Mouse (Mus musculus): ENCODE data around the gene Gmnn. TPM values are rescaled to one million over a fixed set of nuclear protein-coding genes. Genes with fewer than 3 reads are reported as not detected.
A peak's percentile ranks its signal among the peaks of the same experiment; 100 is the strongest.

The Gmnn gene
- polyA plus RNA-seq, 1 experiment from 2014 or later: 23.2 TPM

DNA sequence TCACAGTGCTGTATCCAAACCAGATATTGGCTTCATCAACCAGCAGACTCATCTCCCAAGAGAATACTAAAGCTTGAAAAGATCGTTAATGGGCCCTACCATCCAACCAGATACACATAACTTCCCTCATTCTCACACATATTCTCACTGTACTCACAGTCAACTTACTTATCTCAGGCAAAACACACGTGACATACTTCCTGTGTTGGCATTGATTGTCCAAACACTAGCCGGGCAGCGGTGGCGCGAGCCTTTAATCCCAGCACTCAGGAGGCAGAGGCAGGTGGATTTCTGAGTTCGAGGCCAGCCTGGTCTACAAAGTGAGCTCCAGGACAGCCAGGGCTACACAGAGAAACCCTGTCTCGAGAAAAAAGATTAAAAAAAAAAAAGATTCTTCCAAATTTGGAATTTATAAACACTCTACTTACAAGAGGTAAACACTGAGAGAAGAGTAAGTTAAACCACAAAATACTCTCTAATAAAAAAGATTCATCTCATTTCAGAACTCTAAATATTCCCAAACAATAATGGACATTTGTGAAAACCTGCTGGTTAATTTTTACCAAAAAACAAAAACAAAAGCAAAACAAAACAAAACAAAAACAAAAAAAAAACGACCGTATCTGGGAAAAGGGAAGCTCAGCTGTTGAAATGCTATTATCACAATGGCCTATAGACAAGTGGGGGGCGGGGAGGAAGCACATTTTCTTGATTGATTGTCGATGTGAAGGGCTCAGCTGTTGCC is 3.7 kb downstream of the Gmnn start:
- no peaks in the 10 kb centered on the region for H3K9me3 ChIP-seq
- H3K27ac ChIP-seq (replicated peaks): no peak overlapping the region
- WGBS: 79% methylated on average over 12 of the region's 12 CpGs
- H3K36me3 ChIP-seq: no peaks in the 10 kb centered on the region
- no peaks in the 10 kb centered on the region for H3K27me3 ChIP-seq
- H3K4me1 ChIP-seq (replicated peaks): peaks cover 5% of the 10 kb centered on the region; the same call in 1 of the 2 replicates
- H3K9ac ChIP-seq: no peak overlapping the region
- no peak overlapping the region for H3K4me3 ChIP-seq
- H3K4me2 ChIP-seq: no peak overlapping the region
- no peak for ATAC-seq (ENCODE audit: low FRiP score, low read depth)

DNA sequence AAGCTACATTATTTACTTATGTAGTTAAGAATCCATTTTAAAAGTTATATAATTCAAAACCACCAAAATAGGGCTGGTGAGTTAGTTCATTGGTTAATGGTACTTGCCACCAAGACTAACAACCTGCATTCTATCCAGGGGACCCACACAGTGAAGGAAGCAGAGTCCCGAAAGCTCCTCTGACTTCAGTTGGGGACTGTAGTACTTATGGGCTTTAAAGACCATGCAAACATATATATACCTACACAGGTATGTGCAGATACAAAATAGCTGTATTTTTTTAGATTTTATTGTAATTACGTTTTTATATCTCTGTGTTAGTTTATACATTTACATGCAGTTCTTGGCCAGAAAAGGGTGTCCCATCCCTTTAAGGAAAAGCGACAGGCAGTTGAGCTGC is 5.0 kb downstream of the Gmnn start:
- Histone ChIP-seq H3K27me3 (no peaks in the 10 kb centered on the region), H3K4me3 (no peak overlapping the region), H3K4me1 (replicated peaks) (peaks cover 5% of the 10 kb centered on the region; the same call in 1 of the 2 replicates), H3K4me2 (no peak overlapping the region), H3K27ac (replicated peaks) (no peak overlapping the region), H3K9ac (no peak overlapping the region), H3K9me3 (no peaks in the 10 kb centered on the region), H3K36me3 (no peaks in the 10 kb centered on the region)
- WGBS: 96% methylated on average over 3 of the region's 3 CpGs
- no peak for ATAC-seq (ENCODE audit: low FRiP score, low read depth)

GRCm38 (mm10) chr13:24751396-24751795 is 10.3 kb downstream of the Gmnn start:
- Histone ChIP-seq H3K36me3 (no peaks in the 10 kb centered on the region), H3K9ac (no peak overlapping the region), H3K4me1 (replicated peaks) (no peaks in the 10 kb centered on the region), H3K27me3 (no peaks in the 10 kb centered on the region), H3K4me2 (no peak overlapping the region), H3K27ac (replicated peaks) (no peak overlapping the region), H3K9me3 (no peaks in the 10 kb centered on the region), H3K4me3 (no peak overlapping the region)
- ATAC-seq (ENCODE audit: low FRiP score, low read depth): no peak
- WGBS: 92% methylated on average over 8 of the region's 8 CpGs

GRCm38 (mm10) chr13:24750807-24751206 is 10.9 kb downstream of the Gmnn start:
- Histone ChIP-seq H3K9ac (no peak overlapping the region), H3K4me1 (replicated peaks) (no peaks in the 10 kb centered on the region)
- 90% methylated on average over 8 of the region's 8 CpGs for WGBS

GRCm38 (mm10) chr13:24747823-24748222 is 13.9 kb downstream of the Gmnn start:
- Histone ChIP-seq H3K27me3 (no peaks in the 10 kb centered on the region), H3K36me3 (no peaks in the 10 kb centered on the region), H3K4me3 (no peak overlapping the region), H3K4me2 (no peak overlapping the region), H3K9ac (no peak overlapping the region), H3K9me3 (no peaks in the 10 kb centered on the region), H3K4me1 (replicated peaks) (no peaks in the 10 kb centered on the region), H3K27ac (replicated peaks) (no peak overlapping the region)
- ATAC-seq (ENCODE audit: low FRiP score, low read depth): no peak
- 85% methylated on average over 3 of the region's 3 CpGs for WGBS

More at GRCm38 (mm10) chr13:24750807-24751206, 10.9 kb downstream of the Gmnn start:
- Histone ChIP-seq H3K27ac (replicated peaks) (no peak overlapping the region), H3K4me3 (no peak overlapping the region), H3K27me3 (no peaks in the 10 kb centered on the region), H3K36me3 (no peaks in the 10 kb centered on the region), H3K9me3 (no peaks in the 10 kb centered on the region), H3K4me2 (no peak overlapping the region)
- no peak for ATAC-seq (ENCODE audit: low FRiP score, low read depth)

DNA sequence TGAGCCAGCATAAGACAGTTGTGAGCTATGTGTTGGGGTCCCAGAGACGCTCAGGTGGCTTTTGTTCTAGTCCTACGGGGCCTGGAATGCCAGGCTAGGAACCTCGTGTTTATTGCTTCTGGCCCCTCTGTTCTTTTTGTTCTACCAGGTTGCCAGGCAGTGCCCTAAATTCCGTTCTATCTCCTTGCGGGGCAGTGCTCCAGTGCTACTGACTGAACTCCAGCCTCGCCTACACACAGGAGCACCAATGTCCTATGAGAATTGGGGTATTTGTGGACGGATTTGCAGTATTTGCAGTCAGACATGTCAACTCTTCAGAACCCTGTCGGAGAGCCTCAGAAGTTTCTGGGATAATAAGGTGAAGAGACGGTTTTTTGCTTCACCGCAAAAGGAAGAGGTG is 20.7 kb downstream of the Gmnn start, which contains the start of gene Armh2:
TSS of gene Armh2 (plus strand) at position 205 of the 400 bp plus-strand sequence.
- Histone ChIP-seq H3K9me3 (no peaks in the 10 kb centered on the region), H3K27me3 (no peaks in the 10 kb centered on the region), H3K36me3 (no peaks in the 10 kb centered on the region), H3K4me2 (no peak within 1 kb of the TSS), H3K4me1 (replicated peaks) (no peaks in the 10 kb centered on the region), H3K4me3 (no peak within 1 kb of the TSS), H3K27ac (replicated peaks) (no peak within 1 kb of the TSS), H3K9ac (no peak within 1 kb of the TSS)
- ATAC-seq (ENCODE audit: low FRiP score, low read depth): no peak
- 90% methylated on average over 10 of the region's 10 CpGs for whole genome bisulfite sequencing

GRCm38 (mm10) chr13:24735608-24736131 is 26.1 kb downstream of the Gmnn start:
- no peak for ATAC-seq (ENCODE audit: low FRiP score, low read depth)
- no peak overlapping the region for H3K9ac ChIP-seq
- 0 out of 2 replicates have a peak, but pooled peaks cover 5% of the 10 kb centered on the region for H3K36me3 ChIP-seq
- H3K27me3 ChIP-seq: no peaks in the 10 kb centered on the region
- no peak overlapping the region for H3K27ac ChIP-seq (replicated peaks)
- no peak overlapping the region for H3K4me3 ChIP-seq
- H3K4me2 ChIP-seq: no peak overlapping the region
- WGBS: 84% methylated on average over 6 of the region's 6 CpGs
- no peaks in the 10 kb centered on the region for H3K9me3 ChIP-seq
- H3K4me1 ChIP-seq (replicated peaks): no peaks in the 10 kb centered on the region

- Histone ChIP-seq H3K27me3 (no peaks in the 10 kb centered on the region), H3K27ac (replicated peaks) (no peak overlapping the region), H3K9me3 (no peaks in the 10 kb centered on the region), H3K4me3 (no peak overlapping the region), H3K4me1 (replicated peaks) (no peaks in the 10 kb centered on the region), H3K9ac (no peak overlapping the region), H3K36me3 (0 out of 2 replicates have a peak, but pooled peaks cover 5% of the 10 kb centered on the region), H3K4me2 (no peak overlapping the region)
- ATAC-seq (ENCODE audit: low FRiP score, low read depth): no peak
- WGBS: 78% methylated on average over 5 of the region's 5 CpGs
These were observed 27.2 kb downstream of the Gmnn start for GRCm38 (mm10) chr13:24734502-24734901.

- no peaks in the 10 kb centered on the region for H3K9me3 ChIP-seq
- H3K27ac ChIP-seq (replicated peaks): no peak overlapping the region
- H3K4me2 ChIP-seq: no peak overlapping the region
- no peak overlapping the region for H3K9ac ChIP-seq
- H3K4me3 ChIP-seq: no peak overlapping the region
- no peaks in the 10 kb centered on the region for H3K27me3 ChIP-seq
- ATAC-seq (ENCODE audit: low FRiP score, low read depth): no peak
- H3K36me3 ChIP-seq: peaks cover 15% of the 10 kb centered on the region
- 93% methylated on average over 5 of the region's 5 CpGs for WGBS
- H3K4me1 ChIP-seq (replicated peaks): no peaks in the 10 kb centered on the region
These were observed 32.6 kb downstream of the Gmnn start for GRCm38 (mm10) chr13:24729128-24729527.

DNA sequence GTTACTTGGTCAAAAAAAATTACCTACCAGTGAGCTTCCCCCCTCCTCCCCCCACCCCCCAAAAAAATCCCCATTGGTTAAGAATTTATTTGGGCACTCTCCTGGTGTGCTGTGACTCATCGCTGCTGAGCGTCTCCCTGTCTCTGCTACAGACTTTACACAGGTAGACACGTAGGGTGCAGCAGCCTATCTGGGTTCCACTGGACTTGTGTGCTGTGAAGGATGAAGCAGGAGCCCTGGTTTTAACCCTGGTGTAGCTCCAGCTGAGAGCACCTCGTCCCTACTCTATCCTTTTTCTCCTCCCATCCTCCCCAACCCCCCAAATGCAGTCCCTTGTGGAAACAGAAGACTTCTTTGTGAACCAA is 37.3 kb downstream of the Gmnn start:
- H3K27ac ChIP-seq (replicated peaks): no peak overlapping the region
- 51% methylated on average over 4 of the region's 4 CpGs for WGBS
- 0 out of 2 replicates have a peak overlapping the region, but pooled peaks have one; percentile 3 for H3K4me2 ChIP-seq
- no peaks in the 10 kb centered on the region for H3K4me1 ChIP-seq (replicated peaks)
- H3K9ac ChIP-seq: no peak overlapping the region
- no peaks in the 10 kb centered on the region for H3K9me3 ChIP-seq
- ATAC-seq (ENCODE audit: low FRiP score, low read depth): no peak
- no peak overlapping the region for H3K4me3 ChIP-seq
- H3K36me3 ChIP-seq: peaks cover 22% of the 10 kb centered on the region
- H3K27me3 ChIP-seq: no peaks in the 10 kb centered on the region

- no peak overlapping the region for H3K27ac ChIP-seq (replicated peaks)
- no peak for ATAC-seq (ENCODE audit: low FRiP score, low read depth)
- no peaks in the 10 kb centered on the region for H3K27me3 ChIP-seq
- no peak overlapping the region for H3K9ac ChIP-seq
- H3K4me2 ChIP-seq: no peak overlapping the region
- H3K4me1 ChIP-seq (replicated peaks): no peaks in the 10 kb centered on the region
- 46% methylated on average over 8 of the region's 8 CpGs for WGBS
- H3K9me3 ChIP-seq: no peaks in the 10 kb centered on the region
- H3K36me3 ChIP-seq: peaks cover 26% of the 10 kb centered on the region
- H3K4me3 ChIP-seq: no peak overlapping the region
These were observed 37.9 kb downstream of the Gmnn start for GRCm38 (mm10) chr13:24723699-24724394.

DNA sequence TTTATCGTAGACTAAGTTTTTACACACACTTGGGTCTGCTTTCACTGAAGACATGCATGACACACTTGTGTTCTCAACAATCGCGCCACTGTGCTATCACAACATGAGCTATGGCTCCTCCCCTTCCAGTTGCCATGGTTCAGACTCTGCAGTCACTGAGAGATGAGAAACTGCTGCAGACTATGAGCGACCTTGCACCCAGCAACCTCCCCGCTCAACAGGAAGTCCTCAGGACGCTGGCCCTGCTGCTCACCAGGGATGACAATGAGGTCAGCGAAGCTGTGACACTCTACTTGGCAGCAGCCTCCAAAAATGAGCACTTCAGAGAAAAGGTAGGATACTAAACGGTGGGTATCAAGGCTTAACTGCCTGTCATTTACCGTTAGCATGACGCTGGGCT is 40.2 kb downstream of the Gmnn start:
- WGBS: 74% methylated on average over 10 of the region's 10 CpGs
- Histone ChIP-seq H3K36me3 (peaks cover 39% of the 10 kb centered on the region), H3K27ac (replicated peaks) (no peak overlapping the region), H3K4me1 (replicated peaks) (no peaks in the 10 kb centered on the region), H3K4me2 (no peak overlapping the region), H3K9ac (no peak overlapping the region), H3K27me3 (no peaks in the 10 kb centered on the region), H3K4me3 (no peak overlapping the region), H3K9me3 (no peaks in the 10 kb centered on the region)
- no peak for ATAC-seq (ENCODE audit: low FRiP score, low read depth)

All from hindbrain, embryonic 15.5 days (tissue).